Mouse (Mus musculus) olfactory bulb, adult 2 months (tissue): ENCODE data around the gene Prss35.

Experiments
- CTCF ChIP-seq: fragments of 200-500 bp; IDR thresholded peaks from 2 replicates; pipeline ENCODE4 v1.5.1; 2012; ENCODE audit warnings: low read depth, mild to moderate bottlenecking, low read length, moderate library complexity; ENCODE audit not compliant: insufficient read depth
- POLR2A ChIP-seq: fragments of 200-500 bp; IDR thresholded peaks from 2 replicates; pipeline ENCODE4 v1.6.1; 2012; ENCODE audit warnings: mild to moderate bottlenecking, low read depth, low read length, moderate library complexity; ENCODE audit not compliant: insufficient read depth

DNA sequence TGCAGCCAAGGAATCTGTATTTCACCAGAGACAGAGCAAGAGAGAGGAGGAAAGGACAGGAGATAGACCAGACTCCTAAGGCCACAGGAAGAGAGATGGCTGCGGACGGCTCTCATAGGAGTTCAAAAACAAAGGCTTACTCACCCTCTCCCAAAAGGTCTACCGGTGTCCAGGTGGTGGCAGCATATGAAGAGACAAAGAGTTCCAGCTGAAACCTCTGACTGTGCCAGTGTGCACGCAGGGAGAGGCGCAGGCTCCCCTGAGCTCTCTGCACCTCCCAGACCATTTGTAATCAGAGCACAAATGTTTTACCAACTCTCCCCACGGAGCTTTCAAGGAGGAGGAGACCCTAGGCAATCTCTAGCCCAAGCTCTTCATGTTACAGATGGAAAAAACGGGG is 55.2 kb downstream of the Prss35 start:
- no peak for TF ChIP-seq POLR2A
- TF ChIP-seq CTCF, result no peak
